Mouse (Mus musculus) MEL (cell line): ENCODE data around the gene Ccdc175.

ENCODE experiments used
- CHD2 ChIP-seq: IDR thresholded peaks from 2 replicates; pipeline ENCODE4 v1.6.1; 2011; ENCODE audit warnings: low read length, improper control_type of control experiment
- CTCF ChIP-seq, 3 experiments: IDR thresholded peaks in 2 of 3; conservative IDR thresholded peaks in 1 of 3; 2 replicates each; pipeline ENCODE4 v1.5.1; 2011 to 2012; ENCODE audit warnings: low read length in 3 of 3, low read depth in 2 of 3, mild to moderate bottlenecking in 2 of 3, improper control_type of control experiment in 1 of 3, inconsistent platforms in 1 of 3, mixed read lengths in 1 of 3, moderate library complexity in 1 of 3; ENCODE audit not compliant: control insufficient read depth in 1 of 3, insufficient read depth in 1 of 3, poor library complexity in 1 of 3, severe bottlenecking in 1 of 3
- ZC3H11A ChIP-seq: IDR thresholded peaks from 2 replicates; pipeline ENCODE4 v1.6.1; 2012; ENCODE audit warnings: low read depth, mild to moderate bottlenecking, inconsistent platforms, low read length, improper control_type of control experiment

- TF ChIP-seq CTCF (IDR thresholded peaks at IDR 0.05 in 2 of 3, conservative IDR thresholded peaks at IDR 0.05 in 1 of 3; ENCODE audit: control insufficient read depth in 1 of 3, insufficient read depth in 1 of 3, low read depth in 2 of 3, low read length in 3 of 3, poor library complexity in 1 of 3, severe bottlenecking in 1 of 3) (no peak), ZC3H11A (no peak), CHD2 (no peak)
These were observed 16.0 kb upstream of the Ccdc175 start for GRCm38 (mm10) chr12:72200828-72201227.
